Mouse (Mus musculus) heart, embryonic 15.5 days (tissue): Measurements from ENCODE around the gene Mettl26. TPM values are rescaled to one million over a fixed set of nuclear protein-coding genes. Genes with fewer than 3 reads are reported as not detected.
"Not testable (repeated sequence)": the region's sequence is repeated elsewhere in the genome, so short reads cannot be mapped to it uniquely, and the experiment has no call there.

Experiments
- ATAC-seq: fragments of 200-750 bp; cut with Nextera tagmentation; replicated peaks from 2 replicates; pipeline ENCODE4 v1.8.0; 2017; ENCODE audit warnings: low read depth, moderate TSS enrichment; ENCODE audit not compliant: insufficient number of reproducible peaks, insufficient read depth, low FRiP score
- H3K27ac ChIP-seq: fragments of 300-500 bp; sonication (generic); 2 replicates; pipeline ENCODE4 v1.5.1; 2015; ENCODE audit warnings: mild to moderate bottlenecking, inconsistent platforms
- H3K27me3 ChIP-seq: fragments of 300-500 bp; sonication (generic); 2 replicates; pipeline ENCODE4 v1.6.1; 2015; ENCODE audit warnings: inconsistent platforms
- H3K36me3 ChIP-seq: fragments of 300-500 bp; sonication (generic); 2 replicates; pipeline ENCODE4 v1.6.1; 2015; ENCODE audit warnings: mild to moderate bottlenecking, inconsistent platforms
- H3K4me1 ChIP-seq: fragments of 300-500 bp; sonication (generic); replicated peaks from 2 replicates; pipeline ENCODE4 v1.6.1; 2015; ENCODE audit warnings: inconsistent platforms
- H3K4me2 ChIP-seq: fragments of 300-500 bp; sonication (generic); 2 replicates; pipeline ENCODE4 v1.6.1; 2015; ENCODE audit warnings: inconsistent platforms, mild to moderate bottlenecking, moderate library complexity
- H3K4me3 ChIP-seq: fragments of 300-500 bp; sonication (generic); 2 replicates; pipeline ENCODE4 v1.5.1; 2015; ENCODE audit warnings: mild to moderate bottlenecking, inconsistent platforms
- H3K9ac ChIP-seq: fragments of 300-500 bp; sonication (generic); 2 replicates; pipeline ENCODE4 v1.6.1; 2015; ENCODE audit warnings: mild to moderate bottlenecking, inconsistent platforms
- H3K9me3 ChIP-seq: fragments of 300-500 bp; sonication (generic); replicated peaks from 2 replicates; pipeline ENCODE4 v1.6.1; 2016; ENCODE audit warnings: inconsistent platforms
- WGBS: fragments of 180-500 bp; shearing (Covaris S2); methylation state at CpG from one replicate; pipeline ENCODE4 v1.1.7; 2015; ENCODE audit warnings: mixed read lengths; 5-methylcytosine and 5-hydroxymethylcytosine counted together
- polyA plus RNA-seq: library from polyadenylated mRNA; unstranded; fragments of >200 nt; fragmentation: Nextera tagmentation; extraction: Ambion mirVana; gene quantifications from 2 replicates; pipeline ENCODE4 v1.2.1, GENCODE M21; 2015

The Mettl26 gene
- polyA plus RNA-seq, 1 experiment from 2014 or later, result 29.3 TPM

DNA sequence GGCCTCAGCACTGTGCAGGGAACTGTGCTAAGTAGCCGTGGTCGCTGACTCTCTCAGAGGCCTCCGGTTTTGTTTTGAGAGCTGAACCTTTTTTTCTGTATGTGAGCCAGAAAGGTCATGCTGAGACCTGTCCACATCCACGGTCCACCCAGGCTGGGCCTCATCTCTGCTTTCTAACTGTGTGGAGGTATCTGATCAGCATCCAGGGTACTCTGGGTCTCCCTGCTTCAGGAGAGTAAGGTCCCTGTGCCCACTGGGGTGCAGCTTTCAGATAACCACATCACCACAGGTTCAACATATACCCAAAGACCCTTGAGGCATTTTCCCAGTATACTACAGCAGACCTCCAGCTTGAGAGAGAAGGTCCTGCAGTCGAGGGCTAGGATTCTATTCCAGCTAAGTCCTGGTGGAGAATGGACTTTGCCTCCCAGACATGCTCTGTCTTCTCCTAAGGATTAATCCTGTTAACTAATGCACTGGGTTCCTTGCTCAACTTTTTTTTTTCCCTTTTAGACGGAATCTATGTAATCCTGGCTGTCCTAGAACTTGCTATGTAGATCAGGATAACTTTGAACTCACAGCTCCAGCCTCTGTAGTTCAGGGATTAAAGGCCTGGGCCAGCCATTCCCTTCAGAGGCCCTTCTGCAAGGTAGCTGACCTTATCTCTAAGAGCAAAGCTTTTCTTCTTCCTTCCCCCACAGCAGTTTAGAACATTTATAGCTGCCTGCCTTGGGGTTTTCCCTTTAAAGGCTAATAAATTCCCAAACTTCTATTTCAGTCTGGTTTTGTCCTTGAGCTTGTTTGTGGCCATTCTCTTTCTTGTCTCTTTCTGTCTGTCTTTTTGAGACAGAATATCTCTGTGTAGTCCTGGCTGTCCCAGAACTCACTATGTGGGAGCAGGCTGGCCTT lies 12.9 kb upstream of the Mettl26 start:
- Histone ChIP-seq H3K4me2 (peak overlapping the region; percentile 96), H3K36me3 (peaks cover 15% of the 10 kb centered on the region; the same call in 1 of the 2 replicates), H3K4me3 (peak overlapping the region; percentile 75), H3K27ac (peak overlapping the region; percentile 72), H3K9me3 (no peaks in the 10 kb centered on the region), H3K4me1 (peaks cover 37% of the 10 kb centered on the region), H3K9ac (peak overlapping the region; percentile 82), H3K27me3 (no peaks in the 10 kb centered on the region)
- 12% methylated on average over 6 of the region's 6 CpGs for WGBS
- ATAC-seq, result no peak

DNA sequence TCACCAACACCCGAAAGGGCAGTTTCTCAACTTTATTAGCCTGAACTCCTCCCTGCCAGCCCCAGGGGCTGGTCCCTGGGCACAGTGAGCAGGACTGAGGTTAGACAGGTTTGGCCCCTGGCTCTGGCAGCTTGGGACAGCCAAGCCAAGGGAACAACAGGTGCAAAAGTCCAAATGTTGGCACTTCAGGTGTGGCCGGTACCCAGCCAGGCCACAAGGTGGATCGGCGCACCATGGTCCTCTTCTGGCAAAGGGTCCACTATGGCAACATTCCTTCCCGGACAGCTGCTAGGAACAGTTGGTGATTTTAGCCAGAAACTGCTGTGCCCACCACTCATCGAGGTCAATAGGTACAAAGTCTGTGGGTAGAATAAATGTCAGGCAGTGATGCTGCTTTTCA lies 11.2 kb upstream of the Mettl26 start:
- 88% methylated on average over 6 of the region's 6 CpGs for WGBS

DNA sequence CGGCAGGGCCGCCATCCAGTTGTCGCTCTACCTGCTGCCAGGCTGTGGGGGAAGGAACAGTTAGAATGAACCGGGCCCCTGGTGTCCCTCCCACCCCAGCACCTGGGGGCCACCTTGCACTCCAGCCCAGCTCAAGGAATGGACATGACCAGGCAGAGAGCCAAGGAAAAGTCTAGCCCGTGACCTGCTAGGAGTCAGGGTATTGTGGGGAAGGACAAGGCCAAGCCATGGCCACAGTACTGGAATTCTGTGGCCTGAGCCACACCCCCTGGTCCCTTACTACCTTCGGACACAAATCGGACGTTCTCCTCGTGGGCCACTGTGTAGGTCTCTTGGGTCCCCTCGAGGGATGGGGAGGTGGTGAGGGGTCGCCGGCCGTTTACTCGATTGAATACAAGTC lies 10.6 kb upstream of the Mettl26 start:
- Histone ChIP-seq H3K4me1 (peaks cover 48% of the 10 kb centered on the region), H3K9ac (no peak overlapping the region), H3K4me3 (no peak overlapping the region), H3K9me3 (no peaks in the 10 kb centered on the region), H3K36me3 (peaks cover 15% of the 10 kb centered on the region; the same call in 1 of the 2 replicates), H3K4me2 (no peak overlapping the region), H3K27ac (no peak overlapping the region), H3K27me3 (no peaks in the 10 kb centered on the region)
- no peak for ATAC-seq
- WGBS, result 89% methylated on average over 14 of the region's 14 CpGs

More for the DNA sequence above, 11.2 kb upstream of the Mettl26 start:
- no peak for ATAC-seq
- H3K27ac ChIP-seq, result no peak overlapping the region
- peaks cover 46% of the 10 kb centered on the region for H3K4me1 ChIP-seq
- H3K27me3 ChIP-seq, result no peaks in the 10 kb centered on the region
- H3K36me3 ChIP-seq, result peaks cover 15% of the 10 kb centered on the region; the same call in 1 of the 2 replicates
- no peak overlapping the region for H3K4me2 ChIP-seq
- H3K9ac ChIP-seq, result no peak overlapping the region
- H3K9me3 ChIP-seq, result no peaks in the 10 kb centered on the region
- H3K4me3 ChIP-seq, result no peak overlapping the region

DNA sequence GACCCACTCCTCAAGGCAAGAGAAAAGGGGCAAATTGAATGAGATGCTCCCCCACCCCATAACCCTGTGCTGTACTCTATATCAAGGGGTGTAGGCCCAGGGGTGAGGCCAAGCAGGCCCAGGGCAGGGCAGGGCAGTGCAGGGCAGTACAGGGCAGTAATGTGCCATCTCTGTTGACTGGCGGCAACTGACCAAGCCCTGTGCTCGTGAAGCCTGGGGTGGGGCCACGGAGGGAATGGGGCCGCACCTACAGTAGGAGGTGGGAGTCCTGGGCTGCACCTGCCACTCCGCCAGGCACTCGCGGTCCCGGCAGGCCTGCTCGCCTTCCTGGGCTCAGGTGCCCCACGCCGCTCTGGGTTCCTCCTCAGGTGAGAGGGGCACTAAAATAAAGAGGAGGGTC lies 9.6 kb upstream of the Mettl26 start:
- WGBS, result 85% methylated on average over 11 of the region's 11 CpGs
- Histone ChIP-seq H3K27me3 (no peaks in the 10 kb centered on the region), H3K27ac (no peak overlapping the region), H3K4me1 (peaks cover 45% of the 10 kb centered on the region), H3K9ac (no peak overlapping the region), H3K4me3 (no peak overlapping the region), H3K9me3 (no peaks in the 10 kb centered on the region), H3K4me2 (no peak overlapping the region), H3K36me3 (peaks cover 15% of the 10 kb centered on the region; the same call in 1 of the 2 replicates)
- ATAC-seq, result no peak

DNA sequence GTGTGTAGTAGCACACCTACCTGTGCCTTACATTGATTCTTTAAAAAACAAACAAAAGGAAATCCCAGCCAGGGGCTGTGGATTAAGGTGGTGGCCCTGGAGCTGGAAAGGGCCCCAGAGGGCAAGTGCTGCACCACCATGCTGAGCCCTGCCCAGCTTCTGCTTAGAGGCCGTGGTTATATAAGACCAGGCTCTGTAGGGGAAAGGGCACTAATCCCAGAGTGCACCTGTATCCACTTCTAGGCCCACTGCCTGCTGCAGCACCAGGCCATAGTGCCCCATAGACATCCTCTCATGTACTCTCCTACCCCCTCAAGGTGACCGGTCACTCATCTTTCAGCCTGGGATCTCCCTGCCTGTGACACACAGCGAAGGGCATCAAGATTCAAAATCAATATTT lies 8.7 kb upstream of the Mettl26 start:
- peak overlapping the region; percentile 96 for H3K4me2 ChIP-seq
- no peaks in the 10 kb centered on the region for H3K9me3 ChIP-seq
- peaks cover 15% of the 10 kb centered on the region; the same call in 1 of the 2 replicates for H3K36me3 ChIP-seq
- no peaks in the 10 kb centered on the region for H3K27me3 ChIP-seq
- H3K4me1 ChIP-seq, result peaks cover 36% of the 10 kb centered on the region
- peak overlapping the region; percentile 28; the same call in 1 of the 2 replicates for H3K9ac ChIP-seq
- no peak for ATAC-seq
- 86% methylated on average over 3 of the region's 3 CpGs for WGBS
- no peak overlapping the region for H3K27ac ChIP-seq
- peak overlapping the region; percentile 97 for H3K4me3 ChIP-seq

DNA sequence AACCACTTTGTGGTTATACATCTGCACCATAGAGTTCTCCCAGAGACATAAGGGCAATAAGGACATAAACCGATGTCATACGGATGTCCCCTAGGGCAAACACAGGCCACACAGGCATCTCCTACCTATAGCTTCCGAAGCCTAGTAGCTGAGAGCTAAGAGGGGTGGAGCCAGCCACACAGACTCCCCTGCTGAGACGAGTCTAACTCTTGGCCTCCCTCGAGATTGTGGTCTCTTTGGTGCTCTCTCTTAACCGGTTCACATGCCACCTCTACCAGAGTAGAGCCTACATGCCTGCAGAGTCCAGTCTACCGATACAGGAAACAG lies 7.4 kb upstream of the Mettl26 start:
- Histone ChIP-seq H3K4me2 (peak overlapping the region; percentile 96), H3K9me3 (no peaks in the 10 kb centered on the region), H3K4me1 (peaks cover 30% of the 10 kb centered on the region), H3K4me3 (peak overlapping the region; percentile 97), H3K36me3 (peaks cover 15% of the 10 kb centered on the region; the same call in 1 of the 2 replicates), H3K9ac (peak overlapping the region; percentile 91), H3K27ac (peak overlapping the region; percentile 98), H3K27me3 (no peaks in the 10 kb centered on the region)
- 5% methylated on average over 7 of the region's 7 CpGs for WGBS
- no peak for ATAC-seq

DNA sequence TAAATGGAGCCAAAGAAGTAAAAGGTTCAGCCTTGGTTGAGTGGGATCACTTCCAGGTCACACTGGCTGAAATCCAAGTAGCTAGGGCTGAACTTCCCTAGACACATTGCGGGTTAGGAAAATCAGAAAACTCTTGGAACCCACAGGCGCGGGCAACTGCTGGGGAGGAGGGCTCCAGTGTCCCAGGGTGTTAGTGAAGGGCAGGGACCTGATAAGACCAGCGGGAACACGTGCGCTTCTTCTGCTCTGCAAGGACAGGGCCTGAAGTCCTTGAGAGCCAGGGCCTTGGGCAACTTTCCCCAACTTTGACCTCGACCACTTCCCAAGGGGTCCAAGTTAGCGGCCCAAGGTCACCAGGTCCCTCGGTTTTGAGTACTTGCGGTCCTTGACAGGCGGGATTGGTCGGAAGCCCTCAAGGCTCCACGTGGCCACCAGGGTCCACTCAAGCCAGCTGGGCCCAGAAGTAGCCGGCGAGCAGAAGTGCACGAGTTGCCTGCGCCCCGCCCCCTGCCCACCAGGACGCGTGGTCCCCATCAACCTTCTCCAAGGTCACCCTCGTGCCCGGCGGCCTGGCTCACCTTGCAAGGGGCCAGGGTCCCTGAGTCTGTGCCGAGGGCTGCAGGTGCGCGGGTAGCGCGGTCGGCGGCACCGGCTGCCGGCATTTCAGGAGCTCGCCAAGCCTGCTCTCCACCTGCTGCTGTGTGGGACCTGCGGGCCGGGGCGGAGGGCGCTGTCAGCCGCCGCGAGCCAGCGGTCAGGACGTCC lies 6.9 kb upstream of the Mettl26 start:
- H3K27ac ChIP-seq, result peak overlapping the region; percentile 98
- WGBS, result under 1% methylated on average over 42 of the region's 42 CpGs

DNA sequence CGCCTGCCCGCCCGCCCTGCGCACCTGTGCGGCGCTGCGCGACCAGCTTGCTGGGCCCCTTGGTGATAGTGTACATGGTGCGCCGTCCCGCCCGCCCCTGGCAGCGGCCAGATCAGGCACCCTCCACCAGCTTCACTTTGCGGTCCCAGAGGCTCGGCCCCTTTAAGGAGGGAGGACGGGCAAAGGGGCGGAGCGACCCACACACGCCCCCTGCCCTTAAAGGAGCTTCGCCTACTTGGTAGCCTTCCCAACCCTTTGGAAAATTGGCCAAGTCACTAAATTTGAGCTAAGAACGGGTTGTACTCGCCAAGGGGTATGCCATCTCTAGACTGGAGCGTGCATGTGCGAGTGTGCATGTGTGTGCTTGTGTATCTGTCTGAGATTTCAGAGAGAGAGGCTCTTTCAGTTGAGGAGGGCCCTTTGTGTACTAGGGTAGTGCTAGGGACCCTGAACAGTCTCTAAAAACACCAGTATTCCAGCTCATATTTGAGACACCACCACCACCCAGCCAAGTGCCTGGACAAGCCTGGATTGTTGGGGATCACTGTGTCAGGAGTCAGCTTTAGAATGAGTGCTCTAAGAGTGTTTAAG lies 6.2 kb upstream of the Mettl26 start, which contains the start of gene Mcrip2:
TSS of gene Mcrip2 (minus strand) at position 164 of the 591 bp plus-strand sequence.
- peak; percentile 84 for ATAC-seq
- under 1% methylated on average over 24 of the region's 24 CpGs for WGBS
- H3K9ac ChIP-seq, result peak within 1 kb of the TSS; percentile 91
- peaks cover 12% of the 10 kb centered on the region; the same call in 1 of the 2 replicates for H3K36me3 ChIP-seq
- peak within 1 kb of the TSS; percentile 96 for H3K4me2 ChIP-seq
- peaks cover 30% of the 10 kb centered on the region for H3K4me1 ChIP-seq
- no peaks in the 10 kb centered on the region for H3K27me3 ChIP-seq
- H3K4me3 ChIP-seq, result peak within 1 kb of the TSS; percentile 97
- peak within 1 kb of the TSS; percentile 98 for H3K27ac ChIP-seq
- no peaks in the 10 kb centered on the region for H3K9me3 ChIP-seq

More for the DNA sequence above, 6.9 kb upstream of the Mettl26 start:
- Histone ChIP-seq H3K9ac (peak overlapping the region; percentile 91), H3K9me3 (no peaks in the 10 kb centered on the region), H3K27me3 (no peaks in the 10 kb centered on the region), H3K4me1 (peaks cover 30% of the 10 kb centered on the region), H3K36me3 (peaks cover 15% of the 10 kb centered on the region; the same call in 1 of the 2 replicates), H3K4me3 (peak overlapping the region; percentile 97), H3K4me2 (peak overlapping the region; percentile 96)
- peak; percentile 58 for ATAC-seq

DNA sequence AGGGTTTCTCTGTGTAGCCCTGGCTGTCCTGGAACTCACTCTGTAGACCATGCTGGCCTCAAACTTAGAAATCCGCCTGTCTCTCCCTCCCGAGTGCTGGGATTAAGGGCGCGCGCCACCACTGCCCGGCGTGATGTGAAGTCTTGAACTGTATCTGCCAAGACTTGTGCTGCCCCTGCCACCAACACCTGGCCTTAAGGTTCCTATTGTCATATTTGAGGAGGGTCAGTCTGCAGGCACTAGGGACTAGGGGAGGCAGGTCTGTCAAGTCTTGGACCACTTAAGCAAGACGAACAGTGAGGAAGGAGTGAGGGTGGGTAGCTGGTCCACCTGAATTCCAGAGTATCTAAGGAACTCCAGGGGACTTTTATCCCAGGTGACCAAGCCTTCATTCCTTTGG lies 5.4 kb upstream of the Mettl26 start:
- Histone ChIP-seq H3K9me3 (no peaks in the 10 kb centered on the region), H3K4me3 (no peak overlapping the region), H3K27ac (no peak overlapping the region), H3K27me3 (no peaks in the 10 kb centered on the region), H3K4me2 (no peak overlapping the region), H3K36me3 (peaks cover 4% of the 10 kb centered on the region; the same call in 1 of the 2 replicates), H3K9ac (no peak overlapping the region), H3K4me1 (peaks cover 38% of the 10 kb centered on the region)
- no peak for ATAC-seq
- 85% methylated on average over 8 of the region's 8 CpGs for WGBS

DNA sequence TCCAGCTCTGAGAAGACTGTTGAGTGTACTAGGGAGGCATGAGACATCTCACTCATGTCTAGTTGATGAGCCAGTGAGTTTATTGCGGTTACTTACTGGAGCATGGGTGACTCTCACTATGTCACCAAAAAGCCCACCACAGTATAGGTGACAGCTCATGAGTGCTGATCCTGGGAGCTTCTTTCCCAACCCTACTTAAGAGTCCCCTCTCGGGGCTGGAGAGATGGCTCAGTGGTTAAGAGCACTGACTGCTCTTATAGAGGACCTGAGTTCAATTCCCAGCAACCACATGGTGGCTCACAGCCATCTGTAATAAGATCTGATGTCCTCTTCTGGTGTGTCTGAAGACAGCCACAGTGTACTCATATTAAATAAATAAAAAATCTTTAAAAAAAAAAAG lies 4.9 kb upstream of the Mettl26 start:
- Histone ChIP-seq H3K27me3 (no peaks in the 10 kb centered on the region), H3K4me2 (no peak overlapping the region), H3K4me1 (peaks cover 41% of the 10 kb centered on the region), H3K9me3 (no peaks in the 10 kb centered on the region), H3K36me3 (no peaks in the 10 kb centered on the region), H3K27ac (no peak overlapping the region), H3K9ac (no peak overlapping the region), H3K4me3 (no peak overlapping the region)
- WGBS, result 87% methylated on average over 2 of the region's 2 CpGs
- no peak for ATAC-seq

DNA sequence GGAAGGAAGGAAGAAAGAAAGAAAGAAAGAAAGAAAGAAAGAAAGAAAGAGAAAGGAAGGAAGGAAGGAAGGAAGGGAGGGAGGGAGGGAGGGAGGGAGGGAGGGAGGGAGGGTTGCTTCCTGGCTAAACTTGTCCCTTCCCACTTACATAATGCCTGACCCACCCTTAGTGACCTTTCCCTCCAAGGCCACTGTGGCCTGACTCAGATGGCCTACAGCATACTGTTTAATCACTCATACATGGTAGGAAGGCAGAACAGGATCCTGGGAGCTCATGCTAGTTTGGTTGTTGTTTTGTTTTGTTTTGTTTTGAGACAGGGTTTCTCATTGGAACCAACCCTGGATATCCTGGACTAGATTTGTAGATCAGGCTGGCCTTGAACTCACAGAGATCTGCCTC lies 3.3 kb upstream of the Mettl26 start:
- H3K4me1 ChIP-seq, result peaks cover 36% of the 10 kb centered on the region

More for the DNA sequence above, 3.3 kb upstream of the Mettl26 start:
- not testable (repeated sequence) for H3K9ac ChIP-seq, H3K4me2 ChIP-seq, ATAC-seq, H3K27me3 ChIP-seq, H3K27ac ChIP-seq, H3K36me3 ChIP-seq, H3K4me3 ChIP-seq, H3K9me3 ChIP-seq
